Mouse (Mus musculus) brain, embryonic 14.5 days (tissue): ENCODE measurements around the gene Acsbg1. TPM values are rescaled to one million over a fixed set of nuclear protein-coding genes. Genes with fewer than 3 reads are reported as not detected.

Experiments used
- DNase-seq: peaks from one replicate; pipeline ENCODE4 v3.0.0-alpha.2; 2011; ENCODE audit warnings: low read depth
- CTCF ChIP-seq: fragments of 200-500 bp; IDR thresholded peaks from 2 replicates; pipeline ENCODE4 v1.5.1; 2012; ENCODE audit warnings: inconsistent platforms, mild to moderate bottlenecking, moderate library complexity, borderline replicate concordance; ENCODE audit not compliant: insufficient read depth, insufficient read length; ENCODE audit errors: extremely low read depth
- POLR2A ChIP-seq: fragments of 200-500 bp; IDR thresholded peaks from 2 replicates; pipeline ENCODE4 v1.6.1; 2012; ENCODE audit warnings: mild to moderate bottlenecking, inconsistent platforms, borderline replicate concordance; ENCODE audit not compliant: poor library complexity, insufficient read depth, insufficient read length, severe bottlenecking; ENCODE audit errors: extremely low read depth
- polyA plus RNA-seq: library from polyadenylated mRNA; depleted of rRNA; stranded (reverse); fragments of >200 nt; gene quantifications from 2 replicates; pipeline ENCODE4 v1.2.3, GENCODE M21; 2012

The Acsbg1 gene
- polyA plus RNA-seq, 1 experiment = 14.8 TPM

DNA sequence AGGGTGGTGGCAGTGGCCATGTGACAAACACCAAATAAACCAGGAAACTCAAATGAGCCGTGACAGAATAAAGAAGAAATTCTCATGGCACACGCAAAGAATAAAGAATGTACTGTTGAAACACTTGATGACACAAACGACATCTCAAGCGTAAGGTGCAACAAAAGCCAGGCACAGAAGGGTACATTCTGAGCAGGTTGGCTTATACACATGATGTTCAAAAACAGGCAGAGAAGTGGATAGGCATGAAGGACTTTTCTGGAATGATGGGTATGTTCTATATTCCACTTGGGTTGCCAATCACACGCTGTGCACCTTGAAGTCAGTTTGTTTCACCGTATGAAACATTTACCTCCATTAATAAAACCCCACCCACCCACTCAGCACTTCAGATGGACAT lies 5.3 kb downstream of the Acsbg1 start:
- no peak for TF ChIP-seq CTCF
- no peak for TF ChIP-seq POLR2A
- no peak for DNase-seq

DNA sequence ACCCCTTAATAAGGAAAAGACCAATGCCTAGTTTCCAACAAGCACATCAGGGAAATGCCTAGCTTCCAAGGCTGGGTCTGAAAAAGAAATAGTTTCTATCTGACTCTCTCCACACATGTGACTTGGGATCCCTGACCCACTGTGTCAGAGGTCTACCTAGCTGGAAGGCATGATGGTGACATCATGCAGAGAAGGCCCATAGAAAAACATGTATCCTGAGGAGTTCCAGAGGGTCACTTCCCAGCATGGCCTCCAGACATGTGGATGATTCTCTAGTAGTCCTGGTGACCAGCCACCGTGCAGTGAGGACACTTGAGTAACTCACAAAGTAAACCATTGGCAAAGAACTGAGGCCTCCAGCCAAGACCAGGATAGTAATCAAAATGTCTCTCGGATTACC lies 5.8 kb downstream of the Acsbg1 start:
- DNase-seq = no peak
- TF ChIP-seq POLR2A (no peak), CTCF (no peak)

DNA sequence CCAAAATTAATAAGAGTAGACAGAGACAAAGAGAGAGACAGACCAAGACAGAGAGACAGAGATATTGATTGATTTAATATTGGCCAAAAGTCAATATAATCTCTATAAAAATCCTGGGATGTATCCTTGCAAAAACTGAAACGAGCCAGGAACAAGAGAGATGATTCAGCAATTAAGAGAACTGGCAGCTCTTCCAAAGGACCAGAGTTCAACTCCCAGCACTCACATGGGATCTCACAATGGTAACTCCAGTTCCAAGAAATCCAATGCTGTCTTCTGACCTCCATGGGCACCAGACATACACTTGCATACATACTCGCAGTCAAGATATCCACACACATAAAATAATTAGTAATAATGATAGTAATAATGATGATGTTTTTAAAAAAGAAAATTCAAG lies 8.9 kb downstream of the Acsbg1 start:
- no peak for DNase-seq
- TF ChIP-seq POLR2A (no peak), CTCF (no peak)

DNA sequence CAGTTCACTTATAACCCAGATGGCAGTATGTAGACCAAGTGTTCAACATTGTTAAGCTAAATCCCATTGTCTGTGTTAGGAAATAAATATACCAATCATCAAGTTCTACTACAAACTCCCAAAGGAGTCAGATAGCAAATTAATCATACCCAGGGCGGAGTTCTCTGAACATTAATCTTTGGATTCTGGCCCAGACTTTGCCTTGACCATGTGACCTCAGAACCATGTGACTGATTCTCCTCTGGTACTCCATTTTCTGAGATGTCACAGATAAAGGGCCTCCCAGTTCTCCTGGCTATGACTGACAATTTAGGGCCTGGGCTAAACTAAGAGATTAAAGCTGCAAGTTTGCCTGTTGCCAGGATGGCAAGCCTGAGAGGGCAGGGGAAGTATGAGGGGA lies 12.3 kb downstream of the Acsbg1 start:
- no peak for DNase-seq
- TF ChIP-seq CTCF (no peak), POLR2A (no peak)

DNA sequence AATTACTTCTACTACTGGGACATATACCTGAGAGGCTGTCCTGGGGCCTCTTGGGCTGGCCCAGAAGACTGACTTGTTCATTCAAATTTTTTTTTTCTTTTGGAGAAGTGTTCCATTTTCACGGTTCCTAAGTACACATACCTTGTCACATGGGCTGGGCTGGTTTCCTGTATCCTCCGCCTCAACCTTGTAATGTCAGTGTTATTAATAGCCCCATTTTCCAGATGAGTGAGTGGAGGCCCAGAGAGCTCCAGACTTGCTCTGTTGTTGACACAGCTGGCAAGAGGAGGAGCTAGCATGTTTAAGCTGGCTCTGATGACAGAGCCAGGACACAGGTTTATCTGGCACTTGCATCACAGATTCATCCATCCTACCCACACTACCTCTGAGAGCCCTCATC lies 14.2 kb downstream of the Acsbg1 start:
- no peak for TF ChIP-seq CTCF
- no peak for DNase-seq

DNA sequence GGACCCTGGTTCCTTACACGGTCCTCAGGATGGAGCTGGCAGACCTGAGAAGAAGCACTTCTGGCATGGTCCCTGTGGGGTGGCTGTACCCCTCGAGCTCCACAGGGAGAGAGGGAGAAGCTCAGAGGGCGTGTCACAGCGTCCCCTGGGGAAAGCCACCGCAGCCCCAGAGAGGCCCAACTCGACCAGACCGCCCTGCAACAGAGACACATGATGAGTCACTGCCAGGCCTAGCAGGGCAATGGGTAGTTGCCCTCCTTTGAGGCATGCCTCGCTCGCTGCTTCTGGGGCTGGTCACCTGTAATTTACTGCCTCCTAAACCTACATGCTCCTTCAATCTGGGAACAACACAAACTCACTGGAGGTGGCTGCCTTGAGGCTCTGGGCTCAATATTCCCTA lies 15.4 kb downstream of the Acsbg1 start:
- TF ChIP-seq POLR2A (no peak), CTCF (no peak)
- no peak for DNase-seq

DNA sequence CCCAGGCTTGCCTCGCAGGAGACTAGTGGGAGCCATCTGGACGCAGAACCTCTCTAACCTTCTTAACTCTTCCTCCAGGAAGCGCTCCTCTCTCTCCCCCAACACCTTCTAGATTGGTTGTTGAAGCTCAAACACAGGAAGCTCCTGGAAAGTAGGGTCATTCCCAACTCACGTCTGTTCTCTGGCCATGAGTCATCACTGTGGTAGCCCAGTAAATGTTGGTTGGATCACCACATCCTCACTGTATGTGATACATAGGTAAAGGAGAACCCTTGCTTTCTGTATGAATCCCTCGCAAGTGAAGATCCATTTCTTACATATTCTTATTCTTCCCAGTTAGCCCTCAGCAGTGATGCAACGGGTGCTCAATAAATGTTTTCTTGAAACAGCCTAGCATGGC lies 16.1 kb downstream of the Acsbg1 start:
- no peak for DNase-seq
- TF ChIP-seq POLR2A = no peak
- no peak for TF ChIP-seq CTCF

DNA sequence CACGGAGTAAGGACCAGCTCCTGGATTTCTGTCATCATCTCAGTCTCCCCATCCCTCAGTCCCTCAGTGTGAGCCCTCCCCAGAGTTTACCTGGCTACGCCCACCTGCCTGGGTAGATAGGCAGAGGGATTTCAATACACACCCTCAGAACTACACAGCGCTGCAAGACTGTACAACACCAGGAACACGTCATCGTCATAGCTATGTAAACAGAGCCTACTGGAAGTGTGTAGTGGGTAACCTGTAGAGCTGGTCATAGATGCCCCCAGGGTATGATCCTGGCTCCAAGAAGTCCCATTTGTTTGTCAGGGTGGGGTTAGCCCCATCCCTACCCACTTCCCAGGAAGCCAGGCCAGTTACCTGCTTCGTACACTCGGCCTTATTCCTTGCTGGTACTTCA lies 18.5 kb downstream of the Acsbg1 start:
- TF ChIP-seq POLR2A (no peak), CTCF (no peak)
- DNase-seq = no peak

DNA sequence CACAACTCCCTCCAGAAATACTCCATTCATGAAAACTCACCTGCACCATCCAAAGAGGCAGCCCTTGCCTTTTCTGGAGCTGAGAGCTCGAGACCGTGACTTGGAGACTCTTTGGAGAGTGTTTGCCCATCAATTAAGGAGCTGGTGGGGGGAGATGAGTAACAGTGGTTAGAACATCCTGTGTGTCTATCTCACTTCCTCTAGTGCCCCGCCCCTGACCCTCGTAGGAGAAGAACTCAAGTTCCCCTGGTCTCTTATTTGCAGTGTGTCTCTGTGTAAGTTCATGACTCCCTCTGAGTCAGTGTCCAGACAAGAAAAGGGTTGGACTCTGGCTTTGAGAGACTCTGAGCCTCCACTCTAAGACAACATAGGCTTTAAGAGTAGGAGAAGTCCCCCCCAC lies 19.1 kb downstream of the Acsbg1 start:
- DNase-seq = no peak
- TF ChIP-seq CTCF = no peak
- no peak for TF ChIP-seq POLR2A

DNA sequence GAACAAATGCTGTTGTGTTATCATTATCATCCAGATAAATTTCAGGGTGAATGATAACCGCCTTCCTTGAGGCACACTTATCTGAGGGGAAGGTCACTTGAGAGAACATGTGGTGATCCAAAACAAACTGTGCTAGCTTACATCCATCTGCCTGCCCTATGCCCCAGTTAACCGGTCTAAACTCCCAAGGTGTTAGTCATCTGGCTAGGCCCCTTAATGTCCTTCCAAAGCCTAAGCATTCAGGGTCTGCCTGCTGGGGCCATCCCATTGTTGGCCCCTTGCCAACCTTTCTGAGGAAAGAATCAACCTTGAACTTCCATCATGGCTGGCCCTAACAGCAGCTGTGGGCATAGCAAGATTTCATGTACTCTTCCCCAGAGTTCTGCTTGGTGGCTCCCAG lies 19.5 kb downstream of the Acsbg1 start:
- TF ChIP-seq CTCF = no peak
- TF ChIP-seq POLR2A = no peak

DNA sequence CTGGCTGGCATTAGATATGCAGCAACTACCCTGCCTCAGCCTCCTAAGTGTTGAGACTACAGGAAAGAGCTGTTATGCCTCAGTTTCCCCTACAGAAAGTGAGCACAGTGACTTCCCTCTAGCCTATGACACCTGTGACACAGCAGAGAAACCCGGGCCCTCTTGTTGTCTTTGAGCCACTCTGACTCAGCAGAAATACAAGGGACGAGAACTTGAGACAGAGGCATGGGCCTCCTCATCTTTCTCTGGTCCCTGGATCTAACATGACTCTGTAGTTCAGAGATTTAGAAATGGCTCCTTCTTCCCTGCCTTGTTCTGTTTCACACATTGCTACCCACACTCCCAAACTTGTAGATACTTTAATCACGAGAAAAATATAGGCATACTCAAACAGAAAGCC lies 20.1 kb downstream of the Acsbg1 start:
- no peak for DNase-seq
- TF ChIP-seq POLR2A (no peak), CTCF (no peak)

More for the DNA sequence above, 19.5 kb downstream of the Acsbg1 start:
- DNase-seq = no peak

DNA sequence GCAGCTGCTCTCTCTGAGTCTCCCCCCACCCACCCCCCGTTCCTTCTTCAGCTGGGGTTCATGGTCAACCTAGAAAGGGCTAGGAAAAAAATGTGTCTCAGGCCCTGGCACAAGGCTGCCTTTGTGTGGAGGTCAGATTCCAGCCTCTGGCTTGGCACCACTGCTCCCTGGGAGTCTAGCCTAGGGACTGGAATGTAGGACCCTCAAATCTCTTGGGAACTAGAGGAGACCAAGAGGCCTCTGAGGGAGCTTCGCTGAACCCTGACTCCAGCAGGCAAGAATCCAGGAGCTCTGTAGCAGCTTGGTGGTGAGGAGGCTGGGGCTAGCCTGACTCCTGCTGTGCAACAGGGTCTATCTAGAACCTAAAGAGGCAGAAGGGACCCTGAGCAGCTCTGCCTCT lies 22.5 kb downstream of the Acsbg1 start:
- no peak for DNase-seq
- TF ChIP-seq POLR2A (no peak), CTCF (no peak)

DNA sequence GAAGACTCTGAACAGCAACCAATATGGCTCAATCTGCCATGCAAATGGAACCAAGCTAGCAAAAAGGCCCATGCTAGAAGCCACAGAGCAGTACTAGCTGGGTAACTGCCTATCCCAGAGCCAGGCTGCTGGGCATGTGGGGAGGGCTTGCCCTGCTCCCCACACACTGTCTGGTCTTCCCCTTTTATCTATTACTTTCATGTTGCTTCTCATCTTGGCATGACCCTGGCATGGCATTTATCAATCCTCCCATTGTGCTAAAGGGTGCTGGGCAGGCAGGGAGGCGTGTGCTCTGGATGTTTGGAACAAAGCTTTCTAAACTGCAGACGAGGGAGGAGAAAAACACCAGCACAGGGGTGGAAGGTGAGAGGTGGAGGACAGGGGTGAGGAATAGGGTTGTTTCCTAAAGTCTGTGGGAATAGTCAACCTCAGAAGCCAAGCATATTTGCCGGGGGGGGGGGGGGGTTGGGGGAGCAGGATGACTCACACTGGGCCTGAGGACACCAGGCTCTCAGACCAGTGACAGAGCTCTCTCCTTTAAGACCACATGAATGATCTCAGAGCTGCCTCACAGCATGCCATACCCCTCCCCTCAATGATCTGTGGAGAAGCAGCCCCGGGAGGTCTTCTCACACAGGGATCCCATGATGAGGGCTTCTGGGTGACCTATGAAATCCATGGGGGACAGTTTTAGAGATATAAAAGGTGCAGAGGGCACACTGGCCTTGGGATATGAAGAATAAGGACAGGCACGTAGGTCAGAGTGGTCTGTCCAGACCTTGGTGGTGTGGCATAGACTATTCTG lies 24.0 kb downstream of the Acsbg1 start:
- TF ChIP-seq POLR2A = no peak
- TF ChIP-seq CTCF = no peak
- no peak for DNase-seq

DNA sequence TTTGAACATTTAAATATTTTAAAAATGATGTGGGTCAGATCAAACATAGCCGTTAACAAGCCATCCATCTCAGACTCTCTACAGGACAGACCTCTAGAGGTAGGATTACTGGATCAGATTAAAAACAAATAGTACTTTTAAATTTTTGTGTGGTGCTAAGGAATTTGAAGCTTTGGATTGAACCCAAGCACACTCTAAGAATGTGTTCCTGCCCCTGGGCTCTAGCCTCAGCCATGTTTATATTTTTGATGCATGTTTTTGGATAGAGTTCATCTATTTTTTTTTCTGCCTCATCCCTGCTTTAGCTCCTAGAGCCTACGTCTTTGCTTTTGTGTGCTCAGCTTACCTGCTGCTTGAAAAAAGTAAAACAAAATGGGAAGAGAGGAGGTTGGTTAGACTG lies 28.3 kb downstream of the Acsbg1 start:
- TF ChIP-seq POLR2A (no peak), CTCF (no peak)
- no peak for DNase-seq
